Mouse (Mus musculus) heart, embryonic 15.5 days (tissue): ENCODE results near the gene Chp2. TPM values are rescaled to one million over a fixed set of nuclear protein-coding genes. Genes with fewer than 3 reads are reported as not detected.

ENCODE experiments used
- ATAC-seq: fragments of 200-750 bp; cut with Nextera tagmentation; replicated peaks from 2 replicates; pipeline ENCODE4 v1.8.0; 2017; ENCODE audit warnings: low read depth, moderate TSS enrichment; ENCODE audit not compliant: insufficient number of reproducible peaks, insufficient read depth, low FRiP score
- H3K27ac ChIP-seq: fragments of 300-500 bp; sonication (generic); 2 replicates; pipeline ENCODE4 v1.5.1; 2015; ENCODE audit warnings: mild to moderate bottlenecking, inconsistent platforms
- H3K27me3 ChIP-seq: fragments of 300-500 bp; sonication (generic); 2 replicates; pipeline ENCODE4 v1.6.1; 2015; ENCODE audit warnings: inconsistent platforms
- H3K36me3 ChIP-seq: fragments of 300-500 bp; sonication (generic); 2 replicates; pipeline ENCODE4 v1.6.1; 2015; ENCODE audit warnings: mild to moderate bottlenecking, inconsistent platforms
- H3K4me1 ChIP-seq: fragments of 300-500 bp; sonication (generic); replicated peaks from 2 replicates; pipeline ENCODE4 v1.6.1; 2015; ENCODE audit warnings: inconsistent platforms
- H3K4me2 ChIP-seq: fragments of 300-500 bp; sonication (generic); 2 replicates; pipeline ENCODE4 v1.6.1; 2015; ENCODE audit warnings: inconsistent platforms, mild to moderate bottlenecking, moderate library complexity
- H3K4me3 ChIP-seq: fragments of 300-500 bp; sonication (generic); 2 replicates; pipeline ENCODE4 v1.5.1; 2015; ENCODE audit warnings: mild to moderate bottlenecking, inconsistent platforms
- H3K9ac ChIP-seq: fragments of 300-500 bp; sonication (generic); 2 replicates; pipeline ENCODE4 v1.6.1; 2015; ENCODE audit warnings: mild to moderate bottlenecking, inconsistent platforms
- H3K9me3 ChIP-seq: fragments of 300-500 bp; sonication (generic); replicated peaks from 2 replicates; pipeline ENCODE4 v1.6.1; 2016; ENCODE audit warnings: inconsistent platforms
- WGBS: fragments of 180-500 bp; shearing (Covaris S2); methylation state at CpG from one replicate; pipeline ENCODE4 v1.1.7; 2015; ENCODE audit warnings: mixed read lengths; 5-methylcytosine and 5-hydroxymethylcytosine counted together
- polyA plus RNA-seq: library from polyadenylated mRNA; unstranded; fragments of >200 nt; fragmentation: Nextera tagmentation; extraction: Ambion mirVana; gene quantifications from 2 replicates; pipeline ENCODE4 v1.2.1, GENCODE M21; 2015

Gene Chp2
- polyA plus RNA-seq, 1 experiment from 2014 or later, result 0.49 TPM

DNA sequence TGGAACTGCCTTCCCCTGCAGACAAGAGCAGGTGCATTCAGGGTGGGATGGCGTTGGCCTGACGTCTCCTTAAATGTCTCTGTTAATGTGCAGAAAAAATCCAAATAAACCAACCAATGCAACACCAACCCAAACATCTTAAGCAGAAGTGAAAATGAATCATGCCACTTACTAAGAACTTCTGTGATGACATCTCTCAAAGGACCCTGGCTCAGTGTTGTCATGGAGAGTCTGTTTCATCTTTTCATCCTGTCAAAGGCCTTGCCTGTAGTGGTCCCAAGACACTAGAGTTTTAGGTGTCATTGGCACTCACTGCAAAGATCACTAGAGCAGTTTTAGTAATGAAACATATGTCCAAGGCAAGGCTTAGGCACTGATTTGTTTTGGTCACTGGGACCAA, 53.0 kb downstream of the Chp2 start:
- Histone ChIP-seq H3K4me1 (no peaks in the 10 kb centered on the region), H3K27me3 (0 out of 2 replicates have a peak, but pooled peaks cover 3% of the 10 kb centered on the region), H3K4me2 (no peak overlapping the region), H3K27ac (no peak overlapping the region), H3K9ac (no peak overlapping the region), H3K9me3 (no peaks in the 10 kb centered on the region), H3K36me3 (no peaks in the 10 kb centered on the region), H3K4me3 (no peak overlapping the region)
- no peak for ATAC-seq
- 84% methylated on average over 2 of the region's 2 CpGs for WGBS

Other genes with a start within 250 kb of the Chp2 start
- gene Cog7, start 237.8 kb upstream of the Chp2 start, polyA plus RNA-seq, result 16.0 and 19.6 TPM in 2 replicates
- gene Gga2, start 198.3 kb upstream of the Chp2 start, polyA plus RNA-seq, result 80.0 and 87.6 TPM in 2 replicates
- 40.2 and 48.9 TPM in 2 replicates for gene Ubfd1, start 152.3 kb upstream of the Chp2 start, polyA plus RNA-seq
- 35.5 and 39.5 TPM in 2 replicates for gene Ears2, start 152.2 kb upstream of the Chp2 start, polyA plus RNA-seq
- gene Ndufab1, start 117.6 kb upstream of the Chp2 start, polyA plus RNA-seq, result 1,227 and 1,553 TPM in 2 replicates
- 7.5 and 9.7 TPM in 2 replicates for gene Palb2, start 86.5 kb upstream of the Chp2 start, polyA plus RNA-seq
- gene Dctn5, start 86.5 kb upstream of the Chp2 start, polyA plus RNA-seq, result 64.9 and 78.5 TPM in 2 replicates
- 74.9 and 93.3 TPM in 2 replicates for gene Plk1, start 60.1 kb upstream of the Chp2 start, polyA plus RNA-seq
- 0.06 and 0.24 TPM in 2 replicates for gene Ern2, start 33.3 kb upstream of the Chp2 start, polyA plus RNA-seq
- 3.3 and 8.4 TPM in 2 replicates for gene Prkcb, start 69.3 kb downstream of the Chp2 start, polyA plus RNA-seq